Mouse (Mus musculus) lung, postnatal 0 days (tissue): ENCODE results near the gene Ccdc58.

Experiments
- CTCF ChIP-seq: IDR thresholded peaks from 2 replicates; pipeline ENCODE4 v1.5.1; 2016; ENCODE audit warnings: antibody characterized with exemption, mild to moderate bottlenecking
- EP300 ChIP-seq: IDR thresholded peaks from 2 replicates; pipeline ENCODE4 v1.6.1; 2016; ENCODE audit warnings: antibody characterized with exemption, mild to moderate bottlenecking, control low read depth

- TF ChIP-seq EP300 = no peak; the same call in 1 of the 2 replicates
- TF ChIP-seq CTCF = peak; percentile 27; the same call in 1 of the 2 replicates
Observed at GRCm38 (mm10) chr16:36069819-36070575, 1.5 kb upstream of the Ccdc58 start.
